Mouse (Mus musculus) ES-E14 (cell line): ENCODE measurements around the gene Arl8b. TPM values are rescaled to one million over a fixed set of nuclear protein-coding genes. Genes with fewer than 3 reads are reported as not detected.

Source experiments
- DNase-seq: peaks from one replicate; pipeline ENCODE4 v3.0.0-alpha.2; 2013; ENCODE audit warnings: low read depth, low spot score
- H3K27ac ChIP-seq: 2 replicates; pipeline ENCODE4 v1.5.1; 2012; ENCODE audit warnings: low read depth, mild to moderate bottlenecking, low read length, moderate library complexity, mixed read lengths; ENCODE audit not compliant: poor library complexity, insufficient read depth, severe bottlenecking
- H3K36me3 ChIP-seq: 2 replicates; pipeline ENCODE4 v1.6.1; 2012; ENCODE audit warnings: mild to moderate bottlenecking, low read length, moderate library complexity, mixed read lengths; ENCODE audit not compliant: control insufficient read depth, poor library complexity, insufficient read depth, severe bottlenecking
- H3K4me1 ChIP-seq, 2 experiments: fragments of 150-350 bp in 1 of 2; sonication (generic) in 1 of 2; 2 replicates each; pipeline ENCODE4 v1.6.1; 2012; ENCODE audit warnings: low read length in 2 of 2, mild to moderate bottlenecking in 1 of 2, mixed read lengths in 1 of 2; ENCODE audit not compliant: control insufficient read depth in 2 of 2, insufficient read depth in 2 of 2, poor library complexity in 1 of 2
- H3K4me3 ChIP-seq, 2 experiments: fragments of 150-350 bp in 1 of 2; sonication (generic) in 1 of 2; 2 replicates each; pipeline ENCODE4 v1.5.1; 2012; ENCODE audit warnings: low read length in 2 of 2, low read depth in 1 of 2, mild to moderate bottlenecking in 1 of 2, mixed read lengths in 1 of 2; ENCODE audit not compliant: insufficient read depth in 1 of 2, poor library complexity in 1 of 2, severe bottlenecking in 1 of 2
- H3K9ac ChIP-seq: 2 replicates; pipeline ENCODE4 v1.6.1; 2012; ENCODE audit warnings: low read depth, mild to moderate bottlenecking, low read length, mixed read lengths; ENCODE audit not compliant: poor library complexity, insufficient read depth, severe bottlenecking
- H3K9me3 ChIP-seq: fragments of 150-350 bp; sonication (generic); 2 replicates; pipeline ENCODE4 v1.6.1; 2012; ENCODE audit warnings: low read depth, mild to moderate bottlenecking, low read length; ENCODE audit not compliant: control insufficient read depth, insufficient read depth
- CHD2 ChIP-seq: IDR thresholded peaks from 2 replicates; pipeline ENCODE4 v1.6.1; 2014; ENCODE audit warnings: mild to moderate bottlenecking, low read depth, low read length, inconsistent platforms
- HCFC1 ChIP-seq: IDR thresholded peaks from 2 replicates; pipeline ENCODE4 v1.6.1; 2012; ENCODE audit warnings: low read length, inconsistent platforms, borderline replicate concordance; ENCODE audit not compliant: insufficient read depth
- MAFK ChIP-seq: IDR thresholded peaks from 2 replicates; pipeline ENCODE4 v1.6.1; 2014; ENCODE audit warnings: mild to moderate bottlenecking, low read depth, low read length, inconsistent platforms; ENCODE audit not compliant: insufficient read depth
- ZC3H11A ChIP-seq: IDR thresholded peaks from 2 replicates; pipeline ENCODE4 v1.6.1; 2012; ENCODE audit warnings: low read depth, mild to moderate bottlenecking, inconsistent platforms, low read length, borderline replicate concordance
- ZNF384 ChIP-seq: IDR thresholded peaks from 2 replicates; pipeline ENCODE4 v1.6.1; 2012; ENCODE audit warnings: low read depth, low read length, inconsistent platforms
- in situ Hi-C, 2 experiments: fragments of 600-800 bp; cut with MboI; formaldehyde crosslinking; loops; one replicate each; pipeline ENCODE4 v1.15.1; 2025; ENCODE audit warnings: low sequenced_read_pairs in 2 of 2, inconsistent platforms in 1 of 2; ENCODE audit not compliant: unreplicated experiment in 2 of 2
- total RNA-seq: library from RNA; depleted of rRNA; stranded (reverse); fragments of 300-350 nt; gene quantifications from 2 replicates; pipeline ENCODE4 v1.2.3, GENCODE M21; 2012

The Arl8b gene
- total RNA-seq, 1 experiment, result 45.8 TPM

DNA sequence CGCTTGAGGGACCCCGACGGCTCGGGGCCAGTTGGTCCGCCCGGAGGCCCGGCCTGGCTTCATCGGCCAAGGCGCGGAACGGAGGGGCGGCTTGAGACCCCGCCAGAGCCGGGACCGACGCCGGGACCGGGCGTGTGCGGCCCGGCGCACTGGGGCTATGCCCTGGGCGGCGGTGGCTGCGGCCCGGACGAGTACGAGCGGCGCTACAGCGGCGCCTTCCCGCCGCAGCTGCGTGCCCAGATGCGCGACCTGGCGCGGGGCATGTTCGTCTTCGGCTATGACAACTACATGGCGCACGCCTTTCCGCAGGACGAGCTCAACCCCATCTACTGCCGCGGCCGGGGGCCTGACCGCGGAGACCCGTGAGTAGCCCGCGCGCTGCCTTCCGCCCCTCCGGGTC is 46.0 kb downstream of the Arl8b start:
- TF ChIP-seq HCFC1 (no peak), MAFK (no peak), ZNF384 (no peak), CHD2 (no peak), ZC3H11A (no peak)
- DNase-seq, result no peak
- Histone ChIP-seq H3K9ac (peak overlapping the region; percentile 86), H3K4me3 (peak overlapping the region; percentile 88 to 94), H3K4me1 (peaks cover 2 to 5% of the 10 kb centered on the region in 2 experiments; a peak in 1 of 4 replicates), H3K27ac (peak overlapping the region; percentile 20; the same call in 1 of the 2 replicates), H3K9me3 (no peaks in the 10 kb centered on the region), H3K36me3 (no peaks in the 10 kb centered on the region)
- in situ Hi-C loops, result no loop called here

DNA sequence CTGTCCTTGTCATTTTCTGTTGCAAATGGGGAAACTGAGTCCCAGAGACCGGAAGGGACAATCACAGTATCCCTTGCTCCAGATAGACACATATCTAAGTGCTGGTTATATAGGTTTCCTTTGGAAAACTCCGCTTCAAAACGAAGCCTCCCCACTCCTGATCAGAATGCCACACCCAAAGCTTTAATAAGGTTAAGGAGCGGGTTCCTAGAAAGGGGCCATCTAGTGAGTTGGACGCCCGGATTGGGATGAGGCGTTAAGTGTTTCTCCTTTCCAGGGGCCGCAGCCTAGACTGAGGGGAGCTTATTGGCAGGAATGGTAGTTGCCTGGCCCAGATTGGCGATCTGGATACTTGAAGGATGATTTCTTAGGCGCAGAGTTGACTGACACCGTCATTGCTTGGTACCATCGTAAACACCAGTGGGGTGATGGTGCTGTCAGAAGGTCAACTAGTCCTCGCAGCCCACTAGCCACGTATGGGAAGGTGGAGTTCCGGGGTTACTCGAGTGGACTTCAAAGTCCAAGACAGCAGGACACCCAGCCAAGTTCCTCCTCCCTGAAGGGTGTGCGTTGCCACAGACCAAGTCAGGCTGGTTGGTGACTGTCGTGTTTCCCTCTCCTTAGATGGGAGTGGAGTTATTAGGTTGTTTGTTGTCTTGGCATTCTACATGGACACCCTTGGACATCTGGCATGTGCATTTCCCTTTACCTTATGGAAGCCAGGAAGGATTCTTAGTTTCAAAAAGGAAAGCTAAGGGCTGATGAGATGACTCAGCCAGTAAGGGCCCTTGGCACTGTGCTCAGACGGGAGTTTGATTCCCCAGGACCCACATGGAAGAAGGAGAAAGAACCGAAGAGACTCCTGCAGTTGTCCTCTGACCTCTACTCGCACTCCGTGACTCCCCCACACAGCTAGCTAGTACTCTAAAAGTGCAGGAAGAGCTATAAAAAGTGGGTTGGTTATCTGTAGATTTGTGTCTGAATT is 46.8 kb downstream of the Arl8b start:
- H3K27ac ChIP-seq, result no peak overlapping the region

DNA sequence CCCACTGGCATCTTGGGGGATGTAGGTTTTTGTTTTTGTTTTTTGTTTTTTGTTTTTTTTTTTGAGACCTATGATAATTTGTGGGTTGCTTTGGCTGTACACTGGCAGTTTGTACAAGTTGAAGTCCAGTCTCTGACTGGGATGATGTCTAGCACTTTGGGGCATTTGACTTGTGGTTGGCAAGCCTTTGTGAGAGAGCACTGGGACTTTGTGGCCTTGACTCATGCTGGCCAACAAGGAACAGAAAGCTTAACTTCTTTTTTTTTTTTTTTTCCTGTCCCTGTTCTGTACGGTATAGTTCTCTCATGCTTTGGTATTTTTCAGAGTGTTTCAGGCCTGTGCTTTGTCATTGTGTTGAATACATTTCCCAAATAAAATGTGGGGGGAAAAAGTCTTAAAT is 49.3 kb downstream of the Arl8b start:
- no peak overlapping the region for H3K9ac ChIP-seq
- H3K27ac ChIP-seq, result no peak overlapping the region
- TF ChIP-seq HCFC1 (no peak), ZNF384 (no peak), CHD2 (no peak), MAFK (no peak), ZC3H11A (no peak)
- DNase-seq, result no peak
- in situ Hi-C loops, result no loop called here
- no peak overlapping the region for H3K4me3 ChIP-seq
- no peaks in the 10 kb centered on the region for H3K9me3 ChIP-seq
- H3K36me3 ChIP-seq, result no peaks in the 10 kb centered on the region; the same call in 1 of the 2 replicates
- peaks cover 2 to 5% of the 10 kb centered on the region in 2 experiments; a peak in 1 of 4 replicates for H3K4me1 ChIP-seq

More for the DNA sequence above, 46.8 kb downstream of the Arl8b start:
- H3K9ac ChIP-seq, result peak overlapping the region; percentile 86
- no peak for DNase-seq
- no peaks in the 10 kb centered on the region for H3K9me3 ChIP-seq
- peaks cover 2 to 5% of the 10 kb centered on the region in 2 experiments; a peak in 1 of 4 replicates for H3K4me1 ChIP-seq
- H3K4me3 ChIP-seq, result peak overlapping the region; percentile 88 to 94
- in situ Hi-C loops, result no loop called here
- H3K36me3 ChIP-seq, result no peaks in the 10 kb centered on the region
- TF ChIP-seq ZC3H11A, result no peak
- no peak for TF ChIP-seq CHD2
- TF ChIP-seq HCFC1, result no peak
- no peak for TF ChIP-seq ZNF384
- no peak for TF ChIP-seq MAFK

DNA sequence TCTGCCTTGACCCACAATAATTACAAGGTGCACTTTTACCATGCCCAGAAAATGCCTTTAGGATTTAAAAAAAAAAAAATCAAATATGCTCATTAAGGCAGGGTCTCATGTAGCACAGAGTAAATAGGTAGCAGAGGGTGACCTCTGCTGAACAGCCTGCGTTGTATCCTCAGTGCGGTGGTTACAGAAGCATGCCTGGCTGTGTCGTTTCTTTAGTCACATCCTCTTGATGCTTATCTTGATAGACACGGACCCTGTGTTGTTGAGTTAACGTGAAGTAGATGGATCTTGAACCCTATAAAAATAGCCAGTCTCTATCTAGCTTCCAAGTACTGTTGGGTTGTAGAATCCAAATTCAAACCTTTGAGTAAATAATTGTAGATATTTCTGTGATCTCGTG is 50.1 kb downstream of the Arl8b start:
- in situ Hi-C loops, result no loop called here

More for the DNA sequence above, 50.1 kb downstream of the Arl8b start:
- H3K9me3 ChIP-seq, result no peaks in the 10 kb centered on the region
- no peak overlapping the region for H3K27ac ChIP-seq
- H3K36me3 ChIP-seq, result no peaks in the 10 kb centered on the region; the same call in 1 of the 2 replicates
- TF ChIP-seq ZNF384 (no peak), ZC3H11A (no peak), CHD2 (no peak), MAFK (no peak), HCFC1 (no peak)
- peaks cover 2 to 5% of the 10 kb centered on the region in 2 experiments; a peak in 1 of 4 replicates for H3K4me1 ChIP-seq
- H3K4me3 ChIP-seq, result no peak overlapping the region
- no peak overlapping the region for H3K9ac ChIP-seq
- no peak for DNase-seq
